ENCODE assay signal across 15 mouse cellular contexts in the genomic region with DNA sequence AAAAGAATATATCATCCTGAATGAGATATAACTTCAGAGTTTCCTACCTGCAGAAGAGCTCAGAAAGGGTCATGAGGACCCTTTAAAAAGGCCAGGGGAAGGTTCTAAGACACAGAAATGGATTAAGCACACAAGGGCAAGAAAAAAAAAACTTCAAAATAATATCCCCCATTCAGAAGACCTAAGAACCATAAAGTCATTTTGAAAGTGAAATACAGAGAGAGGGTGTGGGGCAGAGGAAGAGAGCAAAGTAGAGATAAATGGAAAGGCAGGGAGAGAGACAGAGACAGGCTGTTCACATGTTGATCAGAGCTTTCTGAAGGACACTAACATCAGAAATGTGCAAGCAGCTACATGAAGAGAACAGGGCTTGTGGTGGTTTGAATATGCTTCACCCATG.
DNase-seq lines count a peak whose midpoint lies in the region; TF ChIP-seq lines count a peak whose summit lies in the region.
"Had no signal": no experiment of that assay in that cellular context is flagged by ENCODE, and none has a peak within 500 bp of the region (broad histone marks: within the 10 kb centered on the region; RNA-seq: fewer than 3 reads in every experiment).

No protein-coding gene starts in this region.

- H3K79me2 ChIP-seq in CH12.LX (replicated peaks; ENCODE audit: control insufficient read depth, extremely low read depth, insufficient read depth, poor library complexity, severe bottlenecking), result no peaks in the 10 kb centered on the region

- H3K36me3 ChIP-seq in CH12.LX (replicated peaks in 1 of 2; ENCODE audit: control insufficient read depth in 1 of 2, insufficient read depth in 1 of 2, low read length in 1 of 2), result no peaks in the 10 kb centered on the region
- H3K36me3 ChIP-seq: G1E had no signal

- no peaks in the 10 kb centered on the region for H3K27me3 ChIP-seq in CH12.LX (replicated peaks)
- no peaks in the 10 kb centered on the region for H3K27me3 ChIP-seq in cerebellum, adult 2 months (ENCODE audit: control insufficient read depth, insufficient read depth, low read length)

- TF ChIP-seq RAD21 in CH12.LX (IDR thresholded peaks at IDR 0.05; ENCODE audit: low read depth, low read length), result no peak

- no peak overlapping the region for H3K4me2 ChIP-seq in CH12.LX (ENCODE audit: insufficient read depth, low read depth, poor library complexity, severe bottlenecking)

- no peaks in the 10 kb centered on the region for H3K9me3 ChIP-seq in CH12.LX (replicated peaks; ENCODE audit: low read length)
- H3K9me3 ChIP-seq: G1E had no signal

- no peak for TF ChIP-seq EP300 in CH12.LX (IDR thresholded peaks at IDR 0.05; ENCODE audit: low read length)

- in situ Hi-C loops in CH12.LX (cut with MboI; ENCODE audit: low pct_ligation_motif_present, low pct_unique_long_range_greater_than_20kb, low sequenced_read_pairs), result no loop called here

- H3K27ac ChIP-seq in CH12.LX (ENCODE audit: insufficient read depth, low read depth), result no peak overlapping the region
- no peak overlapping the region for H3K27ac ChIP-seq in cerebellum, adult 2 months (ENCODE audit: insufficient read depth, low read length)

- no peak overlapping the region for H3K9ac ChIP-seq in CH12.LX (ENCODE audit: insufficient read depth, low read depth)

- dilution Hi-C loops in CH12.LX (cut with MboI; ENCODE audit: extremely low pct_ligation_motif_present, extremely low pct_unique_long_range_greater_than_20kb, low sequenced_read_pairs), result no loop called here

- no peak for TF ChIP-seq CTCF in CH12.LX (conservative IDR thresholded peaks at IDR 0.05 in 1 of 2, IDR thresholded peaks at IDR 0.05 in 1 of 2; ENCODE audit: low read depth in 2 of 2, low read length in 2 of 2)
- TF ChIP-seq CTCF in cerebellum, adult 2 months (IDR thresholded peaks at IDR 0.05; ENCODE audit: borderline replicate concordance, insufficient read depth, low read depth, low read length), result no peak

- no peak overlapping the region for H3K4me3 ChIP-seq in CH12.LX (replicated peaks in 1 of 3; ENCODE audit: low read depth in 2 of 3, low read length in 2 of 3, poor library complexity in 1 of 3)
- no peak overlapping the region for H3K4me3 ChIP-seq in cerebellum, adult 2 months (replicated peaks; ENCODE audit: insufficient read depth, low read depth, low read length)

- TF ChIP-seq POLR2A in CH12.LX (IDR thresholded peaks at IDR 0.05; ENCODE audit: low read depth, low read length), result no peak
- no peak for TF ChIP-seq POLR2A in cerebellum, adult 2 months (IDR thresholded peaks at IDR 0.05; ENCODE audit: borderline replicate concordance, insufficient read depth, low read length)

- no peak for DNase-seq in CH12.LX (ENCODE audit: extremely low read depth)
- no peak for DNase-seq in cerebellum, adult 2 months
- DNase-seq: adrenal gland, adult 2 months; adrenal gland, adult 8-10 months; adrenal gland, postnatal 10 days; adrenal gland, postnatal 14 days; adrenal gland, postnatal 25 days; adrenal gland, postnatal 36 days; B cell, adult 2 months; cerebellum, adult 11 months; cerebellum, adult 11-12 months; cerebellum, adult 18-20 months; cerebellum, adult 8-10 months; cerebellum, adult 9-10 months had no signal

- H3K4me1 ChIP-seq in CH12.LX (ENCODE audit: control insufficient read depth in 1 of 2, insufficient read depth in 2 of 2), result no peaks in the 10 kb centered on the region
- no peaks in the 10 kb centered on the region for H3K4me1 ChIP-seq in cerebellum, adult 2 months (ENCODE audit: control insufficient read depth, insufficient read depth, low read length)

TF ChIP-seq in CH12.LX, 34 proteins besides CTCF, POLR2A, EP300 and RAD21:
- no peak for TF ChIP-seq CHD1 (IDR thresholded peaks at IDR 0.05; ENCODE audit: low read depth, low read length)
- TF ChIP-seq MEF2A (IDR thresholded peaks at IDR 0.05; ENCODE audit: borderline replicate concordance, low read depth, low read length), result no peak
- TF ChIP-seq MYC (IDR thresholded peaks at IDR 0.05; ENCODE audit: low read depth, low read length), result no peak
- peak; percentile 64 for TF ChIP-seq IRF4 (IDR thresholded peaks at IDR 0.05; ENCODE audit: low read depth, low read length)
- no peak for TF ChIP-seq JUN (IDR thresholded peaks at IDR 0.05; ENCODE audit: insufficient read depth, low read depth, low read length)
- TF ChIP-seq ZNF384 (IDR thresholded peaks at IDR 0.05; ENCODE audit: low read depth, low read length), result peak; percentile 59; the same call in 1 of the 2 replicates
TF ChIP-seq in CH12.LX: peak in this region for 2.
